Mouse (Mus musculus): ENCODE results near the gene Ezr. TPM values are rescaled to one million over a fixed set of nuclear protein-coding genes. Genes with fewer than 3 reads are reported as not detected.
A peak's percentile ranks its signal among the peaks of the same experiment; 100 is the strongest.

Gene Ezr
- polyA plus RNA-seq, 1 experiment: 123 TPM

- Histone ChIP-seq H3K36me3 (replicated peaks; ENCODE audit: low read length) (peaks cover 70% of the 10 kb centered on the region), H3K4me3 (replicated peaks) (peak overlapping the region; percentile 40), H3K4me1 (peaks cover 45% of the 10 kb centered on the region), H3K9me3 (no peaks in the 10 kb centered on the region), H3K27me3 (replicated peaks) (peaks cover 2% of the 10 kb centered on the region)
- TF ChIP-seq FLI1 (IDR thresholded peaks at IDR 0.05; ENCODE audit: low read length) (no peak), GATA1 (IDR thresholded peaks at IDR 0.05; ENCODE audit: borderline replicate concordance, low read length) (no peak)
These were observed 43.3 kb downstream of the Ezr start for GRCm38 (mm10) chr17:6739266-6739665.

- TF ChIP-seq FLI1 (IDR thresholded peaks at IDR 0.05; ENCODE audit: low read length): no peak
- no peak for TF ChIP-seq GATA1 (IDR thresholded peaks at IDR 0.05; ENCODE audit: borderline replicate concordance, low read length)
- Histone ChIP-seq H3K4me3 (replicated peaks) (no peak overlapping the region), H3K9me3 (no peaks in the 10 kb centered on the region), H3K27me3 (replicated peaks) (peaks cover 2% of the 10 kb centered on the region), H3K4me1 (peaks cover 41% of the 10 kb centered on the region), H3K36me3 (replicated peaks; ENCODE audit: low read length) (peaks cover 66% of the 10 kb centered on the region)
These were observed 43.7 kb downstream of the Ezr start for GRCm38 (mm10) chr17:6738836-6739235.

GRCm38 (mm10) chr17:6737273-6737997 is 45.1 kb downstream of the Ezr start:
- Histone ChIP-seq H3K36me3 (replicated peaks; ENCODE audit: low read length) (peaks cover 52% of the 10 kb centered on the region), H3K27me3 (replicated peaks) (peaks cover 13% of the 10 kb centered on the region), H3K4me1 (peaks cover 27% of the 10 kb centered on the region), H3K4me3 (replicated peaks) (no peak overlapping the region), H3K9me3 (no peaks in the 10 kb centered on the region)
- TF ChIP-seq FLI1 (IDR thresholded peaks at IDR 0.05; ENCODE audit: low read length) (no peak), GATA1 (IDR thresholded peaks at IDR 0.05; ENCODE audit: borderline replicate concordance, low read length) (no peak)

- H3K4me1 ChIP-seq: peaks cover 18% of the 10 kb centered on the region
- H3K4me3 ChIP-seq (replicated peaks): no peak overlapping the region
- peaks cover 13% of the 10 kb centered on the region for H3K27me3 ChIP-seq (replicated peaks)
- no peaks in the 10 kb centered on the region for H3K9me3 ChIP-seq
- H3K36me3 ChIP-seq (replicated peaks; ENCODE audit: low read length): peaks cover 44% of the 10 kb centered on the region
- no peak for TF ChIP-seq GATA1 (IDR thresholded peaks at IDR 0.05; ENCODE audit: borderline replicate concordance, low read length)
- no peak for TF ChIP-seq FLI1 (IDR thresholded peaks at IDR 0.05; ENCODE audit: low read length)
These were observed 46.0 kb downstream of the Ezr start for GRCm38 (mm10) chr17:6736306-6737272.

GRCm38 (mm10) chr17:6734746-6735441 is 47.7 kb downstream of the Ezr start:
- peaks cover 27% of the 10 kb centered on the region for H3K36me3 ChIP-seq (replicated peaks; ENCODE audit: low read length)
- peaks cover 16% of the 10 kb centered on the region for H3K27me3 ChIP-seq (replicated peaks)
- H3K4me1 ChIP-seq: peaks cover 10% of the 10 kb centered on the region
- no peak overlapping the region for H3K4me3 ChIP-seq (replicated peaks)
- H3K9me3 ChIP-seq: no peaks in the 10 kb centered on the region
- TF ChIP-seq FLI1 (IDR thresholded peaks at IDR 0.05; ENCODE audit: low read length): no peak
- no peak for TF ChIP-seq GATA1 (IDR thresholded peaks at IDR 0.05; ENCODE audit: borderline replicate concordance, low read length)

- no peaks in the 10 kb centered on the region for H3K9me3 ChIP-seq
- H3K36me3 ChIP-seq (replicated peaks; ENCODE audit: low read length): peaks cover 12% of the 10 kb centered on the region
- TF ChIP-seq GATA1 (IDR thresholded peaks at IDR 0.05; ENCODE audit: borderline replicate concordance, low read length) (no peak), FLI1 (IDR thresholded peaks at IDR 0.05; ENCODE audit: low read length) (no peak)
- no peak overlapping the region for H3K4me3 ChIP-seq (replicated peaks)
- H3K4me1 ChIP-seq: 0 out of 2 replicates have a peak, but pooled peaks cover 3% of the 10 kb centered on the region
- H3K27me3 ChIP-seq (replicated peaks): peaks cover 17% of the 10 kb centered on the region
These were observed 49.2 kb downstream of the Ezr start for GRCm38 (mm10) chr17:6733322-6733875.

GRCm38 (mm10) chr17:6732665-6733064 is 49.9 kb downstream of the Ezr start:
- Histone ChIP-seq H3K27me3 (replicated peaks) (peaks cover 20% of the 10 kb centered on the region), H3K4me1 (0 out of 2 replicates have a peak, but pooled peaks cover 3% of the 10 kb centered on the region), H3K9me3 (0 out of 2 replicates have a peak, but pooled peaks cover 3% of the 10 kb centered on the region), H3K36me3 (replicated peaks; ENCODE audit: low read length) (peaks cover 5% of the 10 kb centered on the region), H3K4me3 (replicated peaks) (no peak overlapping the region)
- TF ChIP-seq GATA1 (IDR thresholded peaks at IDR 0.05; ENCODE audit: borderline replicate concordance, low read length) (no peak), FLI1 (IDR thresholded peaks at IDR 0.05; ENCODE audit: low read length) (no peak)

GRCm38 (mm10) chr17:6731634-6732033 is 51.0 kb downstream of the Ezr start:
- Histone ChIP-seq H3K4me1 (no peaks in the 10 kb centered on the region), H3K9me3 (0 out of 2 replicates have a peak, but pooled peaks cover 3% of the 10 kb centered on the region), H3K27me3 (replicated peaks) (peaks cover 23% of the 10 kb centered on the region), H3K4me3 (replicated peaks) (no peak overlapping the region), H3K36me3 (replicated peaks; ENCODE audit: low read length) (no peaks in the 10 kb centered on the region)
- TF ChIP-seq FLI1 (IDR thresholded peaks at IDR 0.05; ENCODE audit: low read length) (no peak), GATA1 (IDR thresholded peaks at IDR 0.05; ENCODE audit: borderline replicate concordance, low read length) (no peak)

- H3K9me3 ChIP-seq: 0 out of 2 replicates have a peak, but pooled peaks cover 3% of the 10 kb centered on the region
- H3K36me3 ChIP-seq (replicated peaks; ENCODE audit: low read length): no peaks in the 10 kb centered on the region
- no peaks in the 10 kb centered on the region for H3K4me1 ChIP-seq
- TF ChIP-seq GATA1 (IDR thresholded peaks at IDR 0.05; ENCODE audit: borderline replicate concordance, low read length): no peak
- no peak for TF ChIP-seq FLI1 (IDR thresholded peaks at IDR 0.05; ENCODE audit: low read length)
- H3K4me3 ChIP-seq (replicated peaks): no peak overlapping the region
- H3K27me3 ChIP-seq (replicated peaks): peaks cover 23% of the 10 kb centered on the region
These were observed 51.5 kb downstream of the Ezr start for GRCm38 (mm10) chr17:6731132-6731531.

Data from megakaryocyte, embryonic 14.5 days (primary cell).